ENCODE assay signal across 8 mouse cellular contexts in the genomic region with DNA sequence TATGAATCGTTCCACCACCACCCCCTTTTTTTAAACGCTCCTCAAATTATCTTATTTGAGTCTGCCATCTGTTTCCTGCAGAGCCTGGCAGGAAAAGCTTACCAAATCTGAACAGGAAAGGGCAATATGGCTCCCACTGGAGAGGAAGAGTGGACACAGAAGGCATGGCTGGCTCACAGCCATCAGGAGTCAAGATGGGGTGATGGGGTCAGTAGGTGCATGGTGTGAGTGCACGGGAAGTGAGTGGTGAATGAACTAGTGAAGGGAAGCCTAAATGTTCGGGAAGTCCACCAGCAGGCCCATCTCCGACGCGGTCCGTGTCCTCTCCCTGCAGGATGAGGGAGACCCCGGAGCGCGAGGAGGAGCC. TPM values are rescaled to one million over a fixed set of nuclear protein-coding genes. Genes with fewer than 3 reads are reported as not detected.
A peak's percentile ranks its signal among the peaks of the same experiment; 100 is the strongest.
DNase-seq lines count a peak whose midpoint lies in the region; ATAC-seq and TF ChIP-seq lines count a peak whose summit lies in the region.

No protein-coding gene starts in this region.

- H3K4me1 ChIP-seq in ES-E14 (ENCODE audit: control insufficient read depth in 2 of 2, insufficient read depth in 2 of 2, low read length in 2 of 2, poor library complexity in 1 of 2): peaks cover 0 to 2% of the 10 kb centered on the region in 2 experiments; a peak in 2 of 4 replicates
- peaks cover 15% of the 10 kb centered on the region for H3K4me1 ChIP-seq in forebrain, embryonic 11.5 days (replicated peaks; ENCODE audit: control insufficient read depth, insufficient read depth, low read length)
- H3K4me1 ChIP-seq in hindbrain, embryonic 16.5 days (ENCODE audit: control insufficient read depth, insufficient read depth, low read depth, low read length): peaks cover 42% of the 10 kb centered on the region
- H3K4me1 ChIP-seq in liver, embryonic 12.5 days: peaks cover 31% of the 10 kb centered on the region
- H3K4me1 ChIP-seq in midbrain, postnatal 0 days (ENCODE audit: insufficient read depth, low read length): peaks cover 11% of the 10 kb centered on the region; the same call in 1 of the 2 replicates

- peak; percentile 47 for DNase-seq in embryo, embryonic 10 days (ENCODE audit: low spot score)
- DNase-seq in embryo, embryonic 9.5 days (ENCODE audit: extremely low spot score): no peak
- DNase-seq in ES-E14 (ENCODE audit: low read depth, low spot score): no peak
- no peak for DNase-seq in forebrain, embryonic 11.5 days (ENCODE audit: low spot score)
- DNase-seq in midbrain, postnatal 0 days (ENCODE audit: low spot score): peak; percentile 53

- ATAC-seq in forebrain, embryonic 11.5 days (replicated peaks; ENCODE audit: low FRiP score): no peak; the same call in 1 of the 2 replicates
- ATAC-seq in hindbrain, embryonic 16.5 days: no peak
- peak; percentile 14; the same call in 1 of the 2 replicates for ATAC-seq in liver, embryonic 12.5 days
- no peak for ATAC-seq in midbrain, postnatal 0 days (ENCODE audit: low FRiP score)
- ATAC-seq in frontal cortex, adult (ENCODE audit: low TSS enrichment): no peak

- in situ Hi-C loops in ES-E14 (cut with MboI; ENCODE audit: low sequenced_read_pairs in 2 of 2, unreplicated experiment in 2 of 2): no loop called here

- 30% methylated on average over 11 of the region's 11 CpGs for WGBS in forebrain, embryonic 11.5 days
- WGBS in hindbrain, embryonic 16.5 days: 7% methylated on average over 11 of the region's 11 CpGs
- 7% methylated on average over 9 of the region's 11 CpGs for WGBS in liver, embryonic 12.5 days (ENCODE audit: insufficient replicate concordance)
- WGBS in midbrain, postnatal 0 days: 14% methylated on average over 9 of the region's 11 CpGs

- TF ChIP-seq CTCF in midbrain, postnatal 0 days (IDR thresholded peaks at IDR 0.05): no peak

- peak overlapping the region; percentile 52 to 62; a peak in 3 of 4 replicates for H3K4me3 ChIP-seq in ES-E14 (ENCODE audit: insufficient read depth in 1 of 2, low read depth in 1 of 2, low read length in 2 of 2, poor library complexity in 1 of 2, severe bottlenecking in 1 of 2)
- H3K4me3 ChIP-seq in forebrain, embryonic 11.5 days (ENCODE audit: low read depth, low read length): peak overlapping the region; percentile 38
- H3K4me3 ChIP-seq in hindbrain, embryonic 16.5 days (ENCODE audit: low read length): peak overlapping the region; percentile 60
- peak overlapping the region; percentile 59 for H3K4me3 ChIP-seq in liver, embryonic 12.5 days
- peak overlapping the region; percentile 51 for H3K4me3 ChIP-seq in midbrain, postnatal 0 days (ENCODE audit: low read depth, low read length)

- peaks cover 17% of the 10 kb centered on the region for H3K27me3 ChIP-seq in forebrain, embryonic 11.5 days (ENCODE audit: control insufficient read depth, insufficient read depth, low read length)
- H3K27me3 ChIP-seq in hindbrain, embryonic 16.5 days (replicated peaks; ENCODE audit: control insufficient read depth, insufficient read depth, low read length): no peaks in the 10 kb centered on the region
- H3K27me3 ChIP-seq in liver, embryonic 12.5 days (replicated peaks): peaks cover 70% of the 10 kb centered on the region
- no peaks in the 10 kb centered on the region for H3K27me3 ChIP-seq in midbrain, postnatal 0 days (ENCODE audit: insufficient read depth, low read length)

- no peak overlapping the region for H3K27ac ChIP-seq in ES-E14 (ENCODE audit: insufficient read depth, low read depth, low read length, poor library complexity, severe bottlenecking)
- no peak overlapping the region for H3K27ac ChIP-seq in forebrain, embryonic 11.5 days (ENCODE audit: low read depth, low read length)
- peak overlapping the region; percentile 94 for H3K27ac ChIP-seq in hindbrain, embryonic 16.5 days (ENCODE audit: low read depth, low read length)
- H3K27ac ChIP-seq in liver, embryonic 12.5 days: peak overlapping the region; percentile 76
- peak overlapping the region; percentile 92 for H3K27ac ChIP-seq in midbrain, postnatal 0 days (ENCODE audit: low read depth, low read length)

- peak overlapping the region; percentile 83 for H3K4me2 ChIP-seq in forebrain, embryonic 11.5 days (ENCODE audit: low read depth, low read length, severe bottlenecking)
- H3K4me2 ChIP-seq in hindbrain, embryonic 16.5 days (ENCODE audit: low read length): peak overlapping the region; percentile 84
- peak overlapping the region; percentile 83 for H3K4me2 ChIP-seq in liver, embryonic 12.5 days
- peak overlapping the region; percentile 72 for H3K4me2 ChIP-seq in midbrain, postnatal 0 days (ENCODE audit: low read depth, low read length, poor library complexity, severe bottlenecking)

- H3K9me3 ChIP-seq in ES-E14 (ENCODE audit: control insufficient read depth, insufficient read depth, low read depth, low read length): no peaks in the 10 kb centered on the region
- no peaks in the 10 kb centered on the region for H3K9me3 ChIP-seq in forebrain, embryonic 11.5 days (ENCODE audit: control insufficient read depth, low read length)
- no peaks in the 10 kb centered on the region for H3K9me3 ChIP-seq in hindbrain, embryonic 16.5 days (ENCODE audit: control insufficient read depth, low read length)
- no peaks in the 10 kb centered on the region for H3K9me3 ChIP-seq in liver, embryonic 12.5 days (replicated peaks)
- H3K9me3 ChIP-seq in midbrain, postnatal 0 days (ENCODE audit: low read length): no peaks in the 10 kb centered on the region

- 0 out of 2 replicates have a peak, but pooled peaks cover 2% of the 10 kb centered on the region for H3K36me3 ChIP-seq in ES-E14 (ENCODE audit: control insufficient read depth, insufficient read depth, low read length, poor library complexity, severe bottlenecking)
- no peaks in the 10 kb centered on the region; the same call in none of the 2 replicates for H3K36me3 ChIP-seq in forebrain, embryonic 11.5 days (ENCODE audit: control insufficient read depth, insufficient read depth, low read length)
- peaks cover 5% of the 10 kb centered on the region; the same call in 1 of the 2 replicates for H3K36me3 ChIP-seq in hindbrain, embryonic 16.5 days (ENCODE audit: control insufficient read depth, insufficient read depth, low read length)
- H3K36me3 ChIP-seq in liver, embryonic 12.5 days: peaks cover 15% of the 10 kb centered on the region
- H3K36me3 ChIP-seq in midbrain, postnatal 0 days (ENCODE audit: insufficient read depth, low read length): peaks cover 6% of the 10 kb centered on the region

- peak overlapping the region; percentile 51 for H3K9ac ChIP-seq in ES-E14 (ENCODE audit: insufficient read depth, low read depth, low read length, poor library complexity, severe bottlenecking)
- H3K9ac ChIP-seq in forebrain, embryonic 11.5 days (ENCODE audit: low read length): peak overlapping the region; percentile 55
- peak overlapping the region; percentile 79 for H3K9ac ChIP-seq in hindbrain, embryonic 16.5 days (ENCODE audit: low read depth, low read length)
- H3K9ac ChIP-seq in liver, embryonic 12.5 days: peak overlapping the region; percentile 65
- peak overlapping the region; percentile 72 for H3K9ac ChIP-seq in midbrain, postnatal 0 days (replicated peaks; ENCODE audit: low read length, poor library complexity, severe bottlenecking)

TF ChIP-seq in ES-E14, 5 proteins besides CTCF, POLR2A, EP300 and RAD21:
- no peak for TF ChIP-seq MAFK (IDR thresholded peaks at IDR 0.05; ENCODE audit: insufficient read depth, low read depth, low read length)
- TF ChIP-seq ZNF384 (IDR thresholded peaks at IDR 0.05; ENCODE audit: low read depth, low read length): no peak
- TF ChIP-seq ZC3H11A (IDR thresholded peaks at IDR 0.05; ENCODE audit: borderline replicate concordance, low read depth, low read length): no peak
- no peak for TF ChIP-seq CHD2 (IDR thresholded peaks at IDR 0.05; ENCODE audit: low read depth, low read length)
- TF ChIP-seq HCFC1 (IDR thresholded peaks at IDR 0.05; ENCODE audit: borderline replicate concordance, insufficient read depth, low read length): no peak
TF ChIP-seq in ES-E14: peak in this region for 0.

RNA-seq across cellular contexts. Expression of a gene that starts 2.1 kb away (rescaled TPM):
- total RNA-seq in ES-E14 (2012; rRNA removed): 0.31 and 0.85 TPM in 2 replicates
- 4.7 and 5.5 TPM in 2 replicates for polyA plus RNA-seq in forebrain, embryonic 11.5 days (2014; fragmentation: Nextera tagmentation; extraction: Ambion mirVana)
- 0.54 and 1.6 TPM in 2 replicates for polyA plus RNA-seq in hindbrain, embryonic 16.5 days (2015; fragmentation: Nextera tagmentation; extraction: Ambion mirVana)
- polyA plus RNA-seq in liver, embryonic 12.5 days (2016; fragmentation: Nextera tagmentation; extraction: Ambion mirVana): 0.14 and 0.32 TPM in 2 replicates
- 1.4 and 3.9 TPM in 2 replicates for total RNA-seq in midbrain, postnatal 0 days (2014; rRNA removed)
- polyA plus RNA-seq in midbrain, postnatal 0 days (2015; fragmentation: Nextera tagmentation; extraction: Ambion mirVana): 2.1 and 2.4 TPM in 2 replicates

RNA-seq across cellular contexts. Expression of a gene that starts 15.6 kb away (rescaled TPM):
- 1,655 and 1,728 TPM in 2 replicates for total RNA-seq in ES-E14 (2012; rRNA removed)
- 699 and 715 TPM in 2 replicates for polyA plus RNA-seq in forebrain, embryonic 11.5 days (2014; fragmentation: Nextera tagmentation; extraction: Ambion mirVana)
- polyA plus RNA-seq in hindbrain, embryonic 16.5 days (2015; fragmentation: Nextera tagmentation; extraction: Ambion mirVana): 398 and 428 TPM in 2 replicates
- polyA plus RNA-seq in liver, embryonic 12.5 days (2016; fragmentation: Nextera tagmentation; extraction: Ambion mirVana): 688 TPM in 2 replicates
- 440 and 661 TPM in 2 replicates for total RNA-seq in midbrain, postnatal 0 days (2014; rRNA removed)
- 440 and 453 TPM in 2 replicates for polyA plus RNA-seq in midbrain, postnatal 0 days (2015; fragmentation: Nextera tagmentation; extraction: Ambion mirVana)

Comparison
In these comparisons a context has a peak if more than half of its experiments do, and no peak if none do; other contexts are left out.
1. DNase-seq: peak in embryo, embryonic 10 days (single experiment) and midbrain, postnatal 0 days (single experiment); none in embryo, embryonic 9.5 days (single experiment), ES-E14 (single experiment) and forebrain, embryonic 11.5 days (single experiment).
2. H3K27ac ChIP-seq: peak in hindbrain, embryonic 16.5 days (single experiment), liver, embryonic 12.5 days (single experiment) and midbrain, postnatal 0 days (single experiment); none in ES-E14 (single experiment) and forebrain, embryonic 11.5 days (single experiment).
3. Peak in every context shown above with its lines, with median percentiles within 50 percentile points of each other: H3K4me3 ChIP-seq, H3K9ac ChIP-seq and H3K4me2 ChIP-seq.